Mouse (Mus musculus) kidney, adult 2 months (tissue): ENCODE data around the gene Csf2rb.

Source experiments
- CTCF ChIP-seq: fragments of 200-500 bp; conservative IDR thresholded peaks from 2 replicates; pipeline ENCODE4 v1.5.1; 2011; ENCODE audit warnings: low read depth, mild to moderate bottlenecking, control low read depth, low read length, moderate library complexity, mixed read lengths; ENCODE audit not compliant: insufficient read depth, insufficient read length
- POLR2A ChIP-seq: fragments of 200-500 bp; IDR thresholded peaks from one replicate; pipeline ENCODE4 v1.6.1; 2011; ENCODE audit warnings: low read depth, low read length, control low read depth

DNA sequence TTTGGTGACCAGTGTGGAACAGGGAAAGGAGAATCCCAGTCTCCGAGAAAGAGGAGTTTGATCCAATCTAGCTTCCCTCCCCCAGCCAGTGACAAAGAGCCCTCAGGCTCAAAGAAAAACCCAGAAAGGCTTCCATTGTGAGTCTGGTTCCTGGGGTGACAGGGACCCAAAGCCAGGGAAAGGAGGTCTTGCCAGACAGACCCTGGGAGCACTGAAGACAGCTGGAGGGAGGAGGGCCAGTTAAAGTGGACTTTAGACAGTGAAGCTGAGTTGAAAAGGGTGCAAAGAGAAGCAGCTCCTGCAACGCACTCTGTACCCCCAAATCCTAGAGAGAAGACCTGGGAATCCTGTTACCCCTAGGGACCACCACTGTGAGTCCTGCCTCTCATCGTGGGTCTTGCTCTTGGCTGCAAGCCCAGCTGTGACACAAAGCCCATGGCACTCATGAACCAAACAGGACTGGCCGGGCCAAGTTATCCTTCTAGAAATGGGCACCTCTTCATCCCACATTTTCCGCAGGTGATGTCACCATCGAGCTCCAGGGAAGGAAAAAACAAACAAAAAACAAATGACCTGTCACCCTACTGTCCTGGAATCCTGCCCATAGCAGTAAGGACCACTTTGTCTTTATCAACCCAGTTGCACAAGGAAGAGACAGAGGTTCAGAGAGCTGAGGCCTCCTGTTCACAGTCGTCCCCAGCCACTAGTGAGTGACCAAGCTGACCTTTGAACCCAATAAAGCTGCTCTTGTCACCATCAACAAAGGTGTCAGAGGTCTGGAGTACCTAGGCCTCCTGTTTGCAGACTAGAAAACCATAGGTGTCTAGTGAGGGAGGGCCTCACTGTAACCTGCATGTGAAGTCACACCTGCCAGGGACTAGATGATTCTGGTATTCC lies 58.9 kb downstream of the Csf2rb start:
- no peak for TF ChIP-seq CTCF
- TF ChIP-seq POLR2A = no peak
